Mouse (Mus musculus): ENCODE measurements around the gene Trpc7.

GRCm38 (mm10) chr13:56782621-56783020 is 113.2 kb downstream of the Trpc7 start:
- TF ChIP-seq CTCF (IDR thresholded peaks at IDR 0.05; ENCODE audit: extremely low read depth, insufficient read length, insufficient replicate concordance, low read depth, low read length) (no peak), POLR2A (IDR thresholded peaks at IDR 0.05; ENCODE audit: low read depth, low read length) (no peak)
